Mouse (Mus musculus): ENCODE data around the gene Siva1.

- TF ChIP-seq EP300 (IDR thresholded peaks at IDR 0.05; ENCODE audit: low read depth), result no peak
- TF ChIP-seq CTCF (IDR thresholded peaks at IDR 0.05; ENCODE audit: low read depth), result no peak
Measured at GRCm38 (mm10) chr12:112658619-112659018, 14.1 kb downstream of the Siva1 start.

Data from heart, postnatal 0 days (tissue).